Mouse (Mus musculus): ENCODE measurements around the gene Gm4567. TPM values are rescaled to one million over a fixed set of nuclear protein-coding genes. Genes with fewer than 3 reads are reported as not detected.
"Not testable (repeated sequence)": the region's sequence is repeated elsewhere in the genome, so short reads cannot be mapped to it uniquely, and the experiment has no call there.

The Gm4567 gene
- not detected in 2 replicates for polyA plus RNA-seq (2014; fragmentation: Nextera tagmentation; extraction: Ambion mirVana)

GRCm38 (mm10) chr7:22719610-22720009, at the start of gene Gm4567:
Gene Gm4567, minus strand, starts transcription at chr7:22719710.
- not testable (repeated sequence) for H3K9ac ChIP-seq (ENCODE audit: low read length); H3K4me2 ChIP-seq (ENCODE audit: low read depth, low read length, severe bottlenecking); H3K27ac ChIP-seq (ENCODE audit: low read depth, low read length); H3K4me3 ChIP-seq (ENCODE audit: low read depth, low read length); DNase-seq (ENCODE audit: low spot score); H3K4me1 ChIP-seq (replicated peaks; ENCODE audit: control insufficient read depth, insufficient read depth, low read length); H3K27me3 ChIP-seq (ENCODE audit: control insufficient read depth, insufficient read depth, low read length); H3K9me3 ChIP-seq (ENCODE audit: control insufficient read depth, low read length); ATAC-seq (replicated peaks; ENCODE audit: low FRiP score); H3K36me3 ChIP-seq (ENCODE audit: control insufficient read depth, insufficient read depth, low read length)
- no CpG with 5 or more reads among the region's 1 CpGs for WGBS

GRCm38 (mm10) chr7:22761397-22761796, 41.9 kb upstream of the Gm4567 start, which contains the start of gene Vmn1r157:
Gene Vmn1r157, plus strand, starts transcription at chr7:22761697.
- H3K36me3 ChIP-seq (ENCODE audit: control insufficient read depth, insufficient read depth, low read length); H3K9me3 ChIP-seq (ENCODE audit: control insufficient read depth, low read length); H3K4me3 ChIP-seq (ENCODE audit: low read depth, low read length); H3K4me2 ChIP-seq (ENCODE audit: low read depth, low read length, severe bottlenecking); DNase-seq (ENCODE audit: low spot score); H3K9ac ChIP-seq (ENCODE audit: low read length); H3K27ac ChIP-seq (ENCODE audit: low read depth, low read length); H3K4me1 ChIP-seq (replicated peaks; ENCODE audit: control insufficient read depth, insufficient read depth, low read length); ATAC-seq (replicated peaks; ENCODE audit: low FRiP score); H3K27me3 ChIP-seq (ENCODE audit: control insufficient read depth, insufficient read depth, low read length): not testable (repeated sequence)
- 32% methylated on average over 2 of the region's 3 CpGs for WGBS

GRCm38 (mm10) chr7:22692217-22692616, 27.3 kb downstream of the Gm4567 start, which contains the start of gene Gm8693:
Gene Gm8693, minus strand, starts transcription at chr7:22692317.
- DNase-seq (ENCODE audit: low spot score); H3K9ac ChIP-seq (ENCODE audit: low read length); H3K4me1 ChIP-seq (replicated peaks; ENCODE audit: control insufficient read depth, insufficient read depth, low read length); H3K4me3 ChIP-seq (ENCODE audit: low read depth, low read length); H3K27me3 ChIP-seq (ENCODE audit: control insufficient read depth, insufficient read depth, low read length); H3K36me3 ChIP-seq (ENCODE audit: control insufficient read depth, insufficient read depth, low read length); ATAC-seq (replicated peaks; ENCODE audit: low FRiP score); H3K27ac ChIP-seq (ENCODE audit: low read depth, low read length); H3K9me3 ChIP-seq (ENCODE audit: control insufficient read depth, low read length); H3K4me2 ChIP-seq (ENCODE audit: low read depth, low read length, severe bottlenecking): not testable (repeated sequence)
- WGBS: no CpG with 5 or more reads among the region's 2 CpGs

Other genes starting within 250 kb of the Gm4567 start
- gene Vmn1r151, start 220.0 kb downstream of the Gm4567 start, polyA plus RNA-seq (2014; fragmentation: Nextera tagmentation; extraction: Ambion mirVana): not detected in 2 replicates
- gene Vmn1r152, start 196.7 kb downstream of the Gm4567 start, polyA plus RNA-seq (2014; fragmentation: Nextera tagmentation; extraction: Ambion mirVana): not detected in 2 replicates
- not detected in 2 replicates for gene Gm8677, start 184.8 kb downstream of the Gm4567 start, polyA plus RNA-seq (2014; fragmentation: Nextera tagmentation; extraction: Ambion mirVana)
- gene Gm4201, start 154.4 kb downstream of the Gm4567 start, polyA plus RNA-seq (2014; fragmentation: Nextera tagmentation; extraction: Ambion mirVana): not detected in 2 replicates
- not detected in 2 replicates for gene Gm4565, start 131.6 kb downstream of the Gm4567 start, polyA plus RNA-seq (2014; fragmentation: Nextera tagmentation; extraction: Ambion mirVana)
- not detected in 2 replicates for gene Vmn1r155, start 61.7 kb downstream of the Gm4567 start, polyA plus RNA-seq (2014; fragmentation: Nextera tagmentation; extraction: Ambion mirVana)
- not detected in 2 replicates for gene Gm8693, start 27.4 kb downstream of the Gm4567 start, polyA plus RNA-seq (2014; fragmentation: Nextera tagmentation; extraction: Ambion mirVana)
- not detected in 2 replicates for gene Vmn1r157, start 42.0 kb upstream of the Gm4567 start, polyA plus RNA-seq (2014; fragmentation: Nextera tagmentation; extraction: Ambion mirVana)
- not detected in 2 replicates for gene Vmn1r158, start 71.1 kb upstream of the Gm4567 start, polyA plus RNA-seq (2014; fragmentation: Nextera tagmentation; extraction: Ambion mirVana)
- not detected in 2 replicates for gene Vmn1r159, start 123.9 kb upstream of the Gm4567 start, polyA plus RNA-seq (2014; fragmentation: Nextera tagmentation; extraction: Ambion mirVana)
- gene Vmn1r160, start 151.5 kb upstream of the Gm4567 start, polyA plus RNA-seq (2014; fragmentation: Nextera tagmentation; extraction: Ambion mirVana): not detected in 2 replicates

Data from forebrain, embryonic 11.5 days (tissue).